In the genomic region with DNA sequence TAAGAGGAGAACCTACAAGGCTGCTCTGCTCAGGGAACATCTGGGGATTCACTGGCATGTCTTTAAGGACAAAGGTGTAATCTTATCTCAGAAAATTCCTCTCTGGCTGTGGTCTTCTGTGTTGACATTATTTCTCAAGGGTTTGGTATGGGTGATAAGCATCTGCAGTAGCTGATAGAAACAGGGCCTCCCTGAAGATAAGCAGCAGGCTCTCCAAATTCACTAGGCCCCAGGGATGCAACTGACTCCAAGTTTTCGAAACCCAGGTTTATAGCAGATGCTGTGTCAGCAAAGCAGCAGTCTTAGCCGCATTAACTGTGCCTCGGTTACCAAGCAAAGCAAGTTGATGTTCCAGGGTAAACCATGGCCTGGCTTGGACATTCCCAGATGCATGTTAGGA, we compare ENCODE assay signal across 19 mouse cellular contexts.
DNase-seq lines count a peak whose midpoint lies in the region; ATAC-seq and TF ChIP-seq lines count a peak whose summit lies in the region.
"Had no signal": no experiment of that assay in that cellular context is flagged by ENCODE, and none has a peak within 500 bp of the region (broad histone marks: within the 10 kb centered on the region; RNA-seq: fewer than 3 reads in every experiment).

No protein-coding gene starts in this region.

- peak overlapping the region; percentile 49 for H3K27ac ChIP-seq in heart, embryonic 12.5 days (ENCODE audit: poor library complexity, severe bottlenecking)
- H3K27ac ChIP-seq in kidney, embryonic 16.5 days (ENCODE audit: low read length): 0 out of 2 replicates have a peak overlapping the region, but pooled peaks have one; percentile 31
- H3K27ac ChIP-seq in stomach, embryonic 15.5 days: peak overlapping the region; percentile 22; the same call in 1 of the 2 replicates
- H3K27ac ChIP-seq in stomach, postnatal 0 days (replicated peaks): no peak overlapping the region
- H3K27ac ChIP-seq: hindbrain, embryonic 15.5 days; liver, embryonic 14.5 days; neural tube, embryonic 15.5 days had no signal

- H3K27me3 ChIP-seq in heart, embryonic 12.5 days (replicated peaks): no peaks in the 10 kb centered on the region
- no peaks in the 10 kb centered on the region for H3K27me3 ChIP-seq in kidney, embryonic 16.5 days (ENCODE audit: insufficient read depth, low read length)
- H3K27me3 ChIP-seq in stomach, embryonic 15.5 days (replicated peaks): no peaks in the 10 kb centered on the region
- no peaks in the 10 kb centered on the region for H3K27me3 ChIP-seq in stomach, postnatal 0 days (ENCODE audit: control insufficient read depth, insufficient read depth, low read length)
- H3K27me3 ChIP-seq: hindbrain, embryonic 15.5 days; neural tube, embryonic 15.5 days had no signal

- no peak overlapping the region for H3K4me2 ChIP-seq in heart, embryonic 12.5 days
- no peak overlapping the region for H3K4me2 ChIP-seq in kidney, embryonic 16.5 days (replicated peaks; ENCODE audit: low read depth, low read length)
- H3K4me2 ChIP-seq in stomach, embryonic 15.5 days: no peak overlapping the region
- H3K4me2 ChIP-seq in stomach, postnatal 0 days (replicated peaks; ENCODE audit: low read depth): no peak overlapping the region
- H3K4me2 ChIP-seq: hindbrain, embryonic 15.5 days; midbrain, embryonic 11.5 days; neural tube, embryonic 15.5 days had no signal

- H3K9ac ChIP-seq in heart, embryonic 12.5 days: 0 out of 2 replicates have a peak overlapping the region, but pooled peaks have one; percentile 37
- H3K9ac ChIP-seq in kidney, embryonic 16.5 days (replicated peaks; ENCODE audit: low read length): no peak overlapping the region
- no peak overlapping the region for H3K9ac ChIP-seq in stomach, embryonic 15.5 days
- no peak overlapping the region for H3K9ac ChIP-seq in stomach, postnatal 0 days (ENCODE audit: low read length)
- H3K9ac ChIP-seq: hindbrain, embryonic 15.5 days; liver, embryonic 14.5 days; neural tube, embryonic 15.5 days had no signal

- H3K4me3 ChIP-seq in heart, embryonic 12.5 days: no peak overlapping the region
- H3K4me3 ChIP-seq in kidney, embryonic 16.5 days (ENCODE audit: low read length): no peak overlapping the region
- no peak overlapping the region for H3K4me3 ChIP-seq in stomach, embryonic 15.5 days (replicated peaks)
- no peak overlapping the region for H3K4me3 ChIP-seq in stomach, postnatal 0 days (ENCODE audit: low read depth, low read length)
- H3K4me3 ChIP-seq: hindbrain, embryonic 15.5 days; myocyte; neural tube, embryonic 15.5 days had no signal

- no peak for TF ChIP-seq EP300 in stomach, postnatal 0 days (optimal IDR thresholded peaks at IDR 0.05)

- WGBS in heart, embryonic 12.5 days: 22% methylated on average over 3 of the region's 3 CpGs
- WGBS in kidney, embryonic 16.5 days: 47% methylated on average over 3 of the region's 3 CpGs
- WGBS in stomach, embryonic 15.5 days: 43% methylated on average over 3 of the region's 3 CpGs
- 42% methylated on average over 3 of the region's 3 CpGs for WGBS in stomach, postnatal 0 days

- no peak for TF ChIP-seq CTCF in stomach, postnatal 0 days (IDR thresholded peaks at IDR 0.05; ENCODE audit: low read depth)

- intact Hi-C loops in heart, postnatal 10 days (cut with DNase I): loop anchor here (5.0 kb wide), 1 partner anchor 34 kb away; no protein-coding TSS in a partner anchor

- peaks cover 16% of the 10 kb centered on the region for H3K36me3 ChIP-seq in heart, embryonic 12.5 days
- 0 out of 2 replicates have a peak, but pooled peaks cover 1% of the 10 kb centered on the region for H3K36me3 ChIP-seq in kidney, embryonic 16.5 days (ENCODE audit: insufficient read depth, low read length)
- H3K36me3 ChIP-seq in stomach, embryonic 15.5 days: no peaks in the 10 kb centered on the region
- peaks cover 6% of the 10 kb centered on the region; the same call in 1 of the 2 replicates for H3K36me3 ChIP-seq in stomach, postnatal 0 days (ENCODE audit: control insufficient read depth, insufficient read depth, low read length)

- H3K9me3 ChIP-seq in heart, embryonic 12.5 days (replicated peaks): no peaks in the 10 kb centered on the region
- no peaks in the 10 kb centered on the region for H3K9me3 ChIP-seq in kidney, embryonic 16.5 days (ENCODE audit: low read length)
- no peaks in the 10 kb centered on the region for H3K9me3 ChIP-seq in stomach, embryonic 15.5 days
- no peaks in the 10 kb centered on the region for H3K9me3 ChIP-seq in stomach, postnatal 0 days (ENCODE audit: control insufficient read depth, low read length)
- H3K9me3 ChIP-seq: hindbrain, embryonic 15.5 days; neural tube, embryonic 15.5 days had no signal

- ATAC-seq in heart, embryonic 12.5 days (ENCODE audit: insufficient number of reproducible peaks, low FRiP score): no peak
- no peak for ATAC-seq in kidney, embryonic 16.5 days (ENCODE audit: low FRiP score, low TSS enrichment)
- ATAC-seq in stomach, embryonic 15.5 days (ENCODE audit: insufficient read depth, low FRiP score, low read depth): no peak
- no peak for ATAC-seq in stomach, postnatal 0 days (ENCODE audit: low FRiP score, low TSS enrichment)
- ATAC-seq: forebrain, embryonic 14.5 days had no signal

- DNase-seq in heart, postnatal 10 days: no peak
- DNase-seq in kidney, adult 9 months: no peak
- no peak for DNase-seq in stomach, postnatal 0 days (ENCODE audit: low spot score)
- DNase-seq in yolk sac, embryonic 10.5 days (ENCODE audit: low spot score): peak; percentile 88
- DNase-seq in c-Kit-positive CD71-positive TER-119-positive erythroid progenitor cells, embryonic 14.5 days (ENCODE audit: low spot score): no peak
- DNase-seq: adrenal gland, postnatal 36 days; B cell, adult 2 months; cerebellum, adult 8-10 months; right cerebral cortex, postnatal 25 days; thymus, postnatal 14 days had no signal

- H3K4me1 ChIP-seq in heart, embryonic 12.5 days (replicated peaks): peaks cover 37% of the 10 kb centered on the region
- peaks cover 22% of the 10 kb centered on the region for H3K4me1 ChIP-seq in kidney, embryonic 16.5 days (ENCODE audit: insufficient read depth, low read length)
- peaks cover 6% of the 10 kb centered on the region for H3K4me1 ChIP-seq in stomach, embryonic 15.5 days
- H3K4me1 ChIP-seq in stomach, postnatal 0 days (replicated peaks; ENCODE audit: control insufficient read depth, insufficient read depth): no peaks in the 10 kb centered on the region
- H3K4me1 ChIP-seq: neural tube, embryonic 15.5 days had no signal
